Comparison of ENCODE assay signal across 8 mouse cellular contexts in genomic region chr5:45638806-45639714, GRCm38 (mm10). TPM values are rescaled to one million over a fixed set of nuclear protein-coding genes. Genes with fewer than 3 reads are reported as not detected.
DNase-seq lines count a peak whose midpoint lies in the region; ATAC-seq lines count a peak whose summit lies in the region.

Gene Fam184b, minus strand, starts transcription at chr5:45639614.

- no peaks in the 10 kb centered on the region for H3K9me3 ChIP-seq in embryonic facial prominence, embryonic 11.5 days (replicated peaks; ENCODE audit: control insufficient read depth, low read length)
- H3K9me3 ChIP-seq in liver, embryonic 15.5 days (replicated peaks): no peaks in the 10 kb centered on the region
- no peaks in the 10 kb centered on the region for H3K9me3 ChIP-seq in neural tube, embryonic 11.5 days (ENCODE audit: control insufficient read depth, low read length)

- H3K36me3 ChIP-seq in embryonic facial prominence, embryonic 11.5 days (replicated peaks; ENCODE audit: control insufficient read depth, insufficient read depth, low read depth, low read length): no peaks in the 10 kb centered on the region
- H3K36me3 ChIP-seq in liver, embryonic 15.5 days (replicated peaks): no peaks in the 10 kb centered on the region
- H3K36me3 ChIP-seq in neural tube, embryonic 11.5 days (ENCODE audit: control insufficient read depth, insufficient read depth, low read length): no peaks in the 10 kb centered on the region

- H3K4me1 ChIP-seq in embryonic facial prominence, embryonic 11.5 days (ENCODE audit: control insufficient read depth, insufficient read depth, low read length): peaks cover 3% of the 10 kb centered on the region
- no peaks in the 10 kb centered on the region; the same call in 1 of the 2 replicates for H3K4me1 ChIP-seq in liver, embryonic 15.5 days (replicated peaks)
- peaks cover 3% of the 10 kb centered on the region; the same call in 1 of the 2 replicates for H3K4me1 ChIP-seq in neural tube, embryonic 11.5 days (ENCODE audit: control insufficient read depth, insufficient read depth, low read length)

- under 1% methylated on average over 48 of the region's 48 CpGs for WGBS in embryonic facial prominence, embryonic 11.5 days
- under 1% methylated on average over 48 of the region's 48 CpGs for WGBS in liver, embryonic 15.5 days (ENCODE audit: insufficient replicate concordance)
- WGBS in neural tube, embryonic 11.5 days: under 1% methylated on average over 48 of the region's 48 CpGs

- H3K9ac ChIP-seq in embryonic facial prominence, embryonic 11.5 days (replicated peaks; ENCODE audit: low read length): peak within 1 kb of the TSS; percentile 57
- H3K9ac ChIP-seq in liver, embryonic 15.5 days: no peak within 1 kb of the TSS
- peak within 1 kb of the TSS; percentile 63 for H3K9ac ChIP-seq in neural tube, embryonic 11.5 days (ENCODE audit: low read length)

- intact Hi-C loops in heart, postnatal 36 days (cut with DNase I): no loop called here

- no peak within 1 kb of the TSS for H3K27ac ChIP-seq in embryonic facial prominence, embryonic 11.5 days (replicated peaks; ENCODE audit: low read depth, low read length)
- no peak within 1 kb of the TSS for H3K27ac ChIP-seq in liver, embryonic 15.5 days (replicated peaks)
- no peak within 1 kb of the TSS for H3K27ac ChIP-seq in neural tube, embryonic 11.5 days (ENCODE audit: low read depth, low read length)

- ATAC-seq in embryonic facial prominence, embryonic 11.5 days (replicated peaks; ENCODE audit: insufficient number of reproducible peaks, low FRiP score, low TSS enrichment, low read depth): peak; percentile 87
- no peak for ATAC-seq in liver, embryonic 15.5 days (ENCODE audit: insufficient read depth)
- ATAC-seq in neural tube, embryonic 11.5 days (ENCODE audit: insufficient read depth, low FRiP score, low TSS enrichment): peak; percentile 72

- peak; percentile 16 for DNase-seq in CD4-positive helper T cell, adult 2 months (ENCODE audit: low read depth, low spot score)
- DNase-seq in adrenal gland, adult 8-10 months: peak; percentile 11
- peak; percentile 57 for DNase-seq in embryonic facial prominence, embryonic 11.5 days (ENCODE audit: low spot score)
- DNase-seq in heart, postnatal 36 days: peak; percentile 1 to 2
- peak; percentile 69 to 71 for DNase-seq in layer of hippocampus, adult 18-20 months (ENCODE audit: low spot score in 2 of 2)
- peak; percentile 73 for DNase-seq in neural tube, embryonic 11.5 days (ENCODE audit: low spot score)
- peak; percentile 18 to 31 for DNase-seq in thymus, adult 18-20 months

- H3K4me2 ChIP-seq in embryonic facial prominence, embryonic 11.5 days (ENCODE audit: low read depth, low read length): peak within 1 kb of the TSS; percentile 93
- peak within 1 kb of the TSS; percentile 72 for H3K4me2 ChIP-seq in liver, embryonic 15.5 days
- peak within 1 kb of the TSS; percentile 95 for H3K4me2 ChIP-seq in neural tube, embryonic 11.5 days (ENCODE audit: low read depth)

- H3K4me3 ChIP-seq in embryonic facial prominence, embryonic 11.5 days (ENCODE audit: low read depth, low read length): peak within 1 kb of the TSS; percentile 64
- H3K4me3 ChIP-seq in liver, embryonic 15.5 days (replicated peaks): peak within 1 kb of the TSS; percentile 44
- peak within 1 kb of the TSS; percentile 62 for H3K4me3 ChIP-seq in neural tube, embryonic 11.5 days (ENCODE audit: low read depth, low read length)

- peaks cover 7% of the 10 kb centered on the region; the same call in 1 of the 2 replicates for H3K27me3 ChIP-seq in embryonic facial prominence, embryonic 11.5 days (ENCODE audit: control insufficient read depth, insufficient read depth, low read length)
- peaks cover 39% of the 10 kb centered on the region for H3K27me3 ChIP-seq in liver, embryonic 15.5 days
- H3K27me3 ChIP-seq in neural tube, embryonic 11.5 days (ENCODE audit: control insufficient read depth, insufficient read depth, low read length): no peaks in the 10 kb centered on the region

RNA-seq across cellular contexts. Expression of gene Fam184b, which starts in this region (rescaled TPM):
- under 1 TPM; 0.24 to 0.43 (median 0.36) TPM for total RNA-seq in adrenal gland, adult 8-10 months (2022)
- 0.72 and 0.73 TPM in 2 replicates for polyA plus RNA-seq in embryonic facial prominence, embryonic 11.5 days (2014; fragmentation: Nextera tagmentation; extraction: Ambion mirVana)
- under 1 TPM; 0.05 to 0.06 TPM for total RNA-seq in heart, postnatal 36 days (2021)
- 1 to 10 TPM; 5.6 to 5.8 TPM for total RNA-seq in layer of hippocampus, adult 18-20 months (2021)
- 0.06 and 0.12 TPM in 2 replicates for polyA plus RNA-seq in liver, embryonic 15.5 days (2015; fragmentation: Nextera tagmentation; extraction: Ambion mirVana)
- 1.3 and 1.9 TPM in 2 replicates for polyA plus RNA-seq in neural tube, embryonic 11.5 days (2014; fragmentation: Nextera tagmentation; extraction: Ambion mirVana)

Comparison
In these comparisons a context has a peak if more than half of its experiments do, and no peak if none do; other contexts are left out.
1. RNA of gene Fam184b (total RNA-seq): 5.6 to 5.8 TPM in layer of hippocampus, adult 18-20 months; 0.24 to 0.43 TPM in adrenal gland, adult 8-10 months and 0.05 to 0.06 TPM in heart, postnatal 36 days; every median in the first group is over 4 times any median in the second.
2. Peak in DNase-seq in adrenal gland, adult 8-10 months; RNA of the gene not detected or under 1 TPM.
3. Peak in DNase-seq, ATAC-seq, H3K4me3 ChIP-seq, H3K9ac ChIP-seq and H3K4me2 ChIP-seq in embryonic facial prominence, embryonic 11.5 days; RNA of the gene not detected or under 1 TPM.
4. Peak in DNase-seq in heart, postnatal 36 days; RNA of the gene not detected or under 1 TPM.
5. DNase-seq: peak in every context shown above with its lines; median percentile 73 in neural tube, embryonic 11.5 days; 70 in layer of hippocampus, adult 18-20 months; 57 in embryonic facial prominence, embryonic 11.5 days; 24 in thymus, adult 18-20 months; 16 in CD4-positive helper T cell, adult 2 months; 11 in adrenal gland, adult 8-10 months; 2 in heart, postnatal 36 days.
6. Peak in every context shown above with its lines, with median percentiles within 50 percentile points of each other: H3K4me2 ChIP-seq and H3K4me3 ChIP-seq.